Mouse (Mus musculus) CH12.LX (cell line): ENCODE data around the gene Otub2. TPM values are rescaled to one million over a fixed set of nuclear protein-coding genes. Genes with fewer than 3 reads are reported as not detected.

Source experiments
- DNase-seq: peaks from one replicate; pipeline ENCODE4 v3.0.0-alpha.2; 2013; ENCODE audit errors: extremely low read depth
- H3K27ac ChIP-seq: 2 replicates; pipeline ENCODE4 v1.5.1; 2012; ENCODE audit warnings: low read depth, mild to moderate bottlenecking, control low read depth, moderate library complexity; ENCODE audit not compliant: insufficient read depth
- H3K27me3 ChIP-seq: replicated peaks from 2 replicates; pipeline ENCODE3; 2012; ENCODE audit warnings: inconsistent platforms
- H3K36me3 ChIP-seq, 2 experiments: replicated peaks in 1 of 2; 2 replicates each; pipeline versions ENCODE3 to v1.6.1; 2012; ENCODE audit warnings: inconsistent platforms in 1 of 2, low read length in 1 of 2, mild to moderate bottlenecking in 1 of 2, mixed read lengths in 1 of 2, moderate library complexity in 1 of 2; ENCODE audit not compliant: control insufficient read depth in 1 of 2, insufficient read depth in 1 of 2
- H3K4me1 ChIP-seq, 2 experiments: 2 replicates each; pipeline ENCODE4 v1.6.1; 2012; ENCODE audit warnings: inconsistent platforms in 1 of 2, moderate library complexity in 1 of 2; ENCODE audit not compliant: insufficient read depth in 2 of 2, control insufficient read depth in 1 of 2
- H3K4me2 ChIP-seq: 2 replicates; pipeline ENCODE4 v1.6.1; 2012; ENCODE audit warnings: low read depth, mild to moderate bottlenecking, control low read depth; ENCODE audit not compliant: poor library complexity, insufficient read depth, severe bottlenecking
- H3K4me3 ChIP-seq, 3 experiments: fragments of 150-350 bp in 1 of 3; sonication (generic) in 1 of 3; replicated peaks in 1 of 3; 2 replicates each; pipeline versions ENCODE3 to v1.5.1; 2011 to 2012; ENCODE audit warnings: low read depth in 2 of 3, low read length in 2 of 3, mild to moderate bottlenecking in 2 of 3, moderate library complexity in 2 of 3, control low read depth in 1 of 3, improper control_type of control experiment in 1 of 3, inconsistent platforms in 1 of 3, mixed read lengths in 1 of 3; ENCODE audit not compliant: poor library complexity in 1 of 3
- H3K79me2 ChIP-seq: replicated peaks from 2 replicates; pipeline ENCODE4 v1.6.1; 2012; ENCODE audit warnings: mild to moderate bottlenecking, moderate library complexity; ENCODE audit not compliant: control insufficient read depth, poor library complexity, insufficient read depth, severe bottlenecking; ENCODE audit errors: extremely low read depth
- H3K9ac ChIP-seq: 2 replicates; pipeline ENCODE4 v1.6.1; 2012; ENCODE audit warnings: low read depth, mild to moderate bottlenecking, control low read depth, moderate library complexity; ENCODE audit not compliant: insufficient read depth
- H3K9me3 ChIP-seq: replicated peaks from 2 replicates; pipeline ENCODE3; 2012; ENCODE audit warnings: low read length, inconsistent platforms, mixed read lengths
- BHLHE40 ChIP-seq: IDR thresholded peaks from 2 replicates; pipeline ENCODE4 v1.6.1; 2011; ENCODE audit warnings: mild to moderate bottlenecking, low read depth, low read length, improper control_type of control experiment
- CHD1 ChIP-seq: IDR thresholded peaks from 2 replicates; pipeline ENCODE4 v1.6.1; 2012; ENCODE audit warnings: low read depth, low read length, improper control_type of control experiment, inconsistent platforms
- E2F4 ChIP-seq: IDR thresholded peaks from 2 replicates; pipeline ENCODE4 v1.6.1; 2011; ENCODE audit warnings: low read depth, low read length, improper control_type of control experiment; ENCODE audit not compliant: insufficient replicate concordance
- EP300 ChIP-seq: IDR thresholded peaks from 2 replicates; pipeline ENCODE4 v1.6.1; 2011; ENCODE audit warnings: low read length, improper control_type of control experiment
- ETS1 ChIP-seq: conservative IDR thresholded peaks from 2 replicates; pipeline ENCODE4 v1.6.1; 2012; ENCODE audit warnings: low read depth, mild to moderate bottlenecking, inconsistent platforms, low read length, improper control_type of control experiment, moderate library complexity
- IRF4 ChIP-seq: IDR thresholded peaks from 2 replicates; pipeline ENCODE4 v1.6.1; 2014; ENCODE audit warnings: low read depth, mild to moderate bottlenecking, inconsistent platforms, low read length, improper control_type of control experiment
- KAT2A ChIP-seq: IDR thresholded peaks from 2 replicates; pipeline ENCODE4 v1.6.1; 2012; ENCODE audit warnings: low read length, improper control_type of control experiment, inconsistent platforms; ENCODE audit not compliant: insufficient replicate concordance
- MAFK ChIP-seq: IDR thresholded peaks from 2 replicates; pipeline ENCODE4 v1.6.1; 2011; ENCODE audit warnings: low read length, improper control_type of control experiment; ENCODE audit not compliant: insufficient replicate concordance
- MEF2A ChIP-seq: IDR thresholded peaks from 2 replicates; pipeline ENCODE4 v1.6.1; 2014; ENCODE audit warnings: low read depth, mild to moderate bottlenecking, inconsistent platforms, low read length, improper control_type of control experiment, borderline replicate concordance
- MYC ChIP-seq: IDR thresholded peaks from 2 replicates; pipeline ENCODE4 v1.6.1; 2011; ENCODE audit warnings: low read depth, mild to moderate bottlenecking, improper control_type of control experiment, low read length
- POLR2AphosphoS2 ChIP-seq: IDR thresholded peaks from 2 replicates; pipeline ENCODE4 v1.6.1; 2011; ENCODE audit warnings: low read depth, low read length, improper control_type of control experiment
- TCF12 ChIP-seq: IDR thresholded peaks from 2 replicates; pipeline ENCODE4 v1.6.1; 2014; ENCODE audit warnings: low read depth, mild to moderate bottlenecking, inconsistent platforms, low read length, improper control_type of control experiment
- UBTF ChIP-seq: IDR thresholded peaks from 2 replicates; pipeline ENCODE4 v1.6.1; 2012; ENCODE audit warnings: low read depth, mild to moderate bottlenecking, inconsistent platforms, low read length, improper control_type of control experiment, moderate library complexity
- ZC3H11A ChIP-seq: IDR thresholded peaks from 2 replicates; pipeline ENCODE4 v1.6.1; 2012; ENCODE audit warnings: low read depth, mild to moderate bottlenecking, inconsistent platforms, low read length, improper control_type of control experiment
- ZMIZ1 ChIP-seq: IDR thresholded peaks from 2 replicates; pipeline ENCODE4 v1.6.1; 2012; ENCODE audit warnings: low read depth, mild to moderate bottlenecking, inconsistent platforms, low read length, improper control_type of control experiment
- dilution Hi-C: fragments of 300-500 bp; cut with MboI; formaldehyde crosslinking; loops from 2 replicates; pipeline ENCODE4 v1.14.3; 2020; ENCODE audit warnings: low sequenced_read_pairs; ENCODE audit not compliant: extremely low pct_unique_long_range_greater_than_20kb, extremely low pct_ligation_motif_present
- in situ Hi-C: fragments of 300-500 bp; cut with MboI; formaldehyde crosslinking; loops from 3 replicates; pipeline ENCODE4 v1.14.3; 2019; ENCODE audit warnings: low sequenced_read_pairs, low pct_ligation_motif_present, low pct_unique_long_range_greater_than_20kb, mixed read lengths
- polyA plus RNA-seq: library from polyadenylated mRNA; unstranded; fragments of >175 nt; gene quantifications from 2 replicates; pipeline ENCODE4 v1.2.1, GENCODE M21; 2012; ENCODE audit warnings: low read depth; ENCODE audit not compliant: insufficient read length
- total RNA-seq, 2 experiments: library from RNA; depleted of rRNA; stranded (reverse); fragments of 300-350 nt in 1 of 2; fragments of >200 nt in 1 of 2; gene quantifications; 2 replicates each; pipeline ENCODE4 v1.2.3; 2012 to 2014

Otub2 gene
- total and polyA plus RNA-seq, 3 experiments = 3.0 to 11.5 (median 7.6) TPM

DNA sequence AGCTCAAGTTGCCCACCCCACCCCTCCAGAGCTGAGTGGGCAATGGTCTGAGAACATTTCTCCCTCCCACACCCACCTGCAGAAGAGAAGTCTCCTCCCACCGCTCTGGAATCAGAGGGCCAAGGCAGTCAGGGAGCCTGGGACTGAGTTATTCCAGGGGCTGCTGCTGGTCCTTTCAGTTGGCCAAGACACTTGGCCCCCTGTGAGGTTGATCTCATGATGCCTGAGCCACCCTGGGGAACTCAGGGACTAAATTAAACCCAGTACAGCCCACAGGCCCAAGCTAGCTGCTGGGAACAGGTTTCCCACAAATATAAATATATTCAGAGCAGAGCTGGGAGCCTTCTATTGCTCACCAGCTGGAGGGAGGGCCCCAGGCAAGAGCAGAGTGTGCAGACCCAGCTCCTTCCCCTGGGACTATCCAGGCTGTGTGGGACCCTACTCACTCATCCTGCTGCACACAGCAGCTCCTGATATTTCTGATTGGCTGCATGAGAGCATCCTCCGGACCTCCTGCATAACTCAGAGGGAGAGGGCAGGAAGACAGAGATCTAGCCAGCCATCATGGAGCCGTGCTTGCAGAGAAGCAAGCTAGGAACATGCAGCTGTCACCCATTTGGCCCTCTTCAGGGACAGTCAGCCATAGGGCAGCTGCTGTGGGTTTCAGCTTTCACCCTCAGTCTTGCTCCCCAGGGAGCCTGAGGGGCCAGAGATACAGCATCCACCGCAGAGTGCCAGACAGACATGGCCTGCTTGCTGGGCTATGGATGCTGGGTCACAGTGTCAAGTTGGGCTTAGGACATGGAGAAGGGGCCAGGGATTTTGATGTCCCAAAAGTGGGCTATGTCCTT lies 29.3 kb upstream of the Otub2 start:
- Histone ChIP-seq H3K4me3 (no peak overlapping the region), H3K9ac (no peak overlapping the region), H3K9me3 (peaks cover 4% of the 10 kb centered on the region), H3K27ac (peak overlapping the region; percentile 12; the same call in 1 of the 2 replicates), H3K27me3 (peaks cover 2% of the 10 kb centered on the region), H3K4me1 (peaks cover 23 to 61% of the 10 kb centered on the region in 2 experiments), H3K4me2 (peak overlapping the region; percentile 35), H3K79me2 (no peaks in the 10 kb centered on the region), H3K36me3 (no peaks in the 10 kb centered on the region)
- dilution Hi-C loops (no loop called here), in situ Hi-C loops (no loop called here)
- peak; percentile 82 for DNase-seq
- TF ChIP-seq MEF2A = 0 out of 2 replicates have a peak, but pooled peaks have one; percentile 66
- peak; percentile 85 for TF ChIP-seq TCF12
- peak; percentile 71 for TF ChIP-seq BHLHE40
- peak; percentile 47 for TF ChIP-seq ETS1
- TF ChIP-seq IRF4 = peak; percentile 16; the same call in 1 of the 2 replicates
- TF ChIP-seq KAT2A = 0 out of 2 replicates have a peak, but pooled peaks have one; percentile 28
- peak; percentile 38 for TF ChIP-seq EP300
- TF ChIP-seq UBTF = 0 out of 2 replicates have a peak, but pooled peaks have one; percentile 35
- no peak for TF ChIP-seq ZC3H11A
- no peak for TF ChIP-seq POLR2AphosphoS2
- TF ChIP-seq MAFK = 0 out of 2 replicates have a peak, but pooled peaks have one; percentile 38
- no peak for TF ChIP-seq MYC

DNA sequence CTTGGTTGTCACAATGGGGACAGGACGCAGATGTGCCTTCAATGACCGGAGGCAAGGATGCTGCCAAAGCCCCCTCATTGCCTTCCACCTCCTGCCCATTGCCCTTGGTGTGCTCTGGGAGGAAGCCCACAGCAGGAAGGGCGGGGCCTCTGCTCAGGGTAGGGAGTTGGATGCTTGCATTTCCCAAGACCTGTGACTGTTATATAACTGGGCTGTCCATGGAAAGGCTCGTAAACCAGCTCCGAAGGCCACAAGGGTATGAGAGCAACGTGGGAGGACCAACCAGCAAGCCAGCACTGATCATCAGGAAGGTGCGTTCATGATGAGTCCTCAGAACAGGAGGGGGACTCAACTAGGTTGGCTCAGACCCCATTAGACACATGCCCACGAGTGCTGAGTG lies 27.7 kb upstream of the Otub2 start:
- Histone ChIP-seq H3K9ac (no peak overlapping the region), H3K36me3 (no peaks in the 10 kb centered on the region), H3K79me2 (no peaks in the 10 kb centered on the region), H3K4me3 (no peak overlapping the region), H3K9me3 (peaks cover 4% of the 10 kb centered on the region), H3K4me2 (no peak overlapping the region), H3K27me3 (peaks cover 2% of the 10 kb centered on the region), H3K27ac (no peak overlapping the region), H3K4me1 (peaks cover 23 to 61% of the 10 kb centered on the region in 2 experiments)
- no peak for DNase-seq
- dilution Hi-C loops (no loop called here), in situ Hi-C loops (loop anchor here (5.0 kb wide), 1 partner anchor 34 kb away; no protein-coding TSS in a partner anchor)
- TF ChIP-seq POLR2AphosphoS2 (no peak), ZMIZ1 (no peak), KAT2A (no peak), E2F4 (no peak), CHD1 (no peak)
